In genomic region chr17:33941381-33941780, GRCm38 (mm10) we compare ENCODE assay signal across 8 mouse cellular contexts. TPM values are rescaled to one million over a fixed set of nuclear protein-coding genes. Genes with fewer than 3 reads are reported as not detected.
DNase-seq lines count a peak whose midpoint lies in the region; ATAC-seq and TF ChIP-seq lines count a peak whose summit lies in the region.

No protein-coding gene starts in this region.

- peak overlapping the region; percentile 81 for H3K9ac ChIP-seq in forebrain, embryonic 12.5 days
- peak overlapping the region; percentile 73 for H3K9ac ChIP-seq in limb, embryonic 11.5 days (ENCODE audit: low read length)

- no peaks in the 10 kb centered on the region for H3K9me3 ChIP-seq in megakaryocyte, embryonic 14.5 days
- no peaks in the 10 kb centered on the region for H3K9me3 ChIP-seq in forebrain, embryonic 12.5 days
- H3K9me3 ChIP-seq in limb, embryonic 11.5 days (ENCODE audit: control insufficient read depth, low read length): no peaks in the 10 kb centered on the region

- peak overlapping the region; percentile 99 for H3K4me2 ChIP-seq in forebrain, embryonic 12.5 days
- peak overlapping the region; percentile 96 for H3K4me2 ChIP-seq in limb, embryonic 11.5 days (ENCODE audit: low read depth, severe bottlenecking)

- peak overlapping the region; percentile 98 for H3K4me3 ChIP-seq in megakaryocyte, embryonic 14.5 days (replicated peaks)
- peak overlapping the region; percentile 87 for H3K4me3 ChIP-seq in forebrain, embryonic 12.5 days (replicated peaks)
- H3K4me3 ChIP-seq in limb, embryonic 11.5 days (ENCODE audit: low read depth, low read length): peak overlapping the region; percentile 93
- peak overlapping the region; percentile 77 for H3K4me3 ChIP-seq in olfactory bulb, adult 2 months (ENCODE audit: insufficient read depth, low read depth, low read length)

- H3K36me3 ChIP-seq in megakaryocyte, embryonic 14.5 days (replicated peaks; ENCODE audit: low read length): peaks cover 66% of the 10 kb centered on the region
- peaks cover 51% of the 10 kb centered on the region for H3K36me3 ChIP-seq in forebrain, embryonic 12.5 days (replicated peaks)
- peaks cover 19% of the 10 kb centered on the region for H3K36me3 ChIP-seq in limb, embryonic 11.5 days (ENCODE audit: control insufficient read depth, insufficient read depth, low read length)

- no peak for TF ChIP-seq POLR2A in olfactory bulb, adult 2 months (IDR thresholded peaks at IDR 0.05; ENCODE audit: insufficient read depth, low read depth, low read length)

- no peak overlapping the region for H3K27ac ChIP-seq in forebrain, embryonic 12.5 days
- no peak overlapping the region for H3K27ac ChIP-seq in limb, embryonic 11.5 days (replicated peaks; ENCODE audit: low read depth, low read length)
- no peak overlapping the region for H3K27ac ChIP-seq in olfactory bulb, adult 2 months (ENCODE audit: insufficient read depth, low read depth, low read length)

- 67% methylated on average over 19 of the region's 19 CpGs for WGBS in forebrain, embryonic 12.5 days
- 61% methylated on average over 19 of the region's 19 CpGs for WGBS in limb, embryonic 11.5 days
- WGBS in olfactory bulb, adult 2 months: 59% methylated on average over 19 of the region's 19 CpGs

- no peak for ATAC-seq in megakaryocyte, adult 5-6 weeks (ENCODE audit: poor library complexity, severe bottlenecking)
- ATAC-seq in forebrain, embryonic 12.5 days (ENCODE audit: low FRiP score): no peak
- no peak for ATAC-seq in limb, embryonic 11.5 days (ENCODE audit: insufficient number of reproducible peaks, low FRiP score, low TSS enrichment, low read depth)

- peaks cover 34% of the 10 kb centered on the region for H3K4me1 ChIP-seq in megakaryocyte, embryonic 14.5 days
- peaks cover 23% of the 10 kb centered on the region for H3K4me1 ChIP-seq in forebrain, embryonic 12.5 days
- peaks cover 11% of the 10 kb centered on the region for H3K4me1 ChIP-seq in limb, embryonic 11.5 days (ENCODE audit: control insufficient read depth, insufficient read depth, low read length)
- H3K4me1 ChIP-seq in olfactory bulb, adult 2 months (ENCODE audit: control insufficient read depth, insufficient read depth, low read length): peaks cover 20% of the 10 kb centered on the region

- H3K27me3 ChIP-seq in megakaryocyte, embryonic 14.5 days (replicated peaks): no peaks in the 10 kb centered on the region
- H3K27me3 ChIP-seq in forebrain, embryonic 12.5 days: no peaks in the 10 kb centered on the region
- no peaks in the 10 kb centered on the region for H3K27me3 ChIP-seq in limb, embryonic 11.5 days (ENCODE audit: control insufficient read depth, insufficient read depth, low read length)

- TF ChIP-seq CTCF in olfactory bulb, adult 2 months (IDR thresholded peaks at IDR 0.05; ENCODE audit: insufficient read depth, low read depth, low read length): no peak

- no peak for DNase-seq in limb, embryonic 11.5 days (ENCODE audit: low spot score)
- no peak for DNase-seq in gastrocnemius, postnatal 25 days
- DNase-seq in cerebellum, adult 8-10 months: no peak
- no peak for DNase-seq in B cell, adult 2 months

RNA-seq across cellular contexts. Expression of gene Wdr46, which starts 0.9 kb away (rescaled TPM):
- polyA plus RNA-seq in megakaryocyte, embryonic 14.5 days (2012; ENCODE audit: insufficient read depth, low replicate concordance): 58.7 and 64.2 TPM in 2 replicates
- 12.2 and 12.4 TPM in 2 replicates for total RNA-seq in megakaryocyte, adult 5-6 weeks (2015)
- 21.6 and 23.7 TPM in 2 replicates for total RNA-seq in megakaryocyte, adult 5-6 weeks (2017)
- 40.1 and 41.9 TPM in 2 replicates for polyA plus RNA-seq in forebrain, embryonic 12.5 days (2016; fragmentation: Nextera tagmentation; extraction: Ambion mirVana)
- polyA plus RNA-seq in limb, embryonic 11.5 days (2014; fragmentation: Nextera tagmentation; extraction: Ambion mirVana): 37.4 and 45.6 TPM in 2 replicates
- polyA plus RNA-seq in olfactory bulb, adult 2 months (2012; ENCODE audit: insufficient read depth, insufficient read length, low replicate concordance, missing spikeins): not detected in 2 replicates
- total RNA-seq in gastrocnemius, postnatal 25 days (2021): 10 to 100 TPM in 1 of 2 experiments, 1 to 10 TPM in 1; 9.7 to 11.6 TPM

RNA-seq across cellular contexts. Expression of gene Pfdn6, which starts 1.2 kb away (rescaled TPM):
- polyA plus RNA-seq in megakaryocyte, embryonic 14.5 days (2012; ENCODE audit: insufficient read depth, low replicate concordance): 39.4 and 269 TPM in 2 replicates
- total RNA-seq in megakaryocyte, adult 5-6 weeks (2015): 84.1 and 88.3 TPM in 2 replicates
- total RNA-seq in megakaryocyte, adult 5-6 weeks (2017): 148 and 161 TPM in 2 replicates
- 198 and 201 TPM in 2 replicates for polyA plus RNA-seq in forebrain, embryonic 12.5 days (2016; fragmentation: Nextera tagmentation; extraction: Ambion mirVana)
- 208 and 212 TPM in 2 replicates for polyA plus RNA-seq in limb, embryonic 11.5 days (2014; fragmentation: Nextera tagmentation; extraction: Ambion mirVana)
- polyA plus RNA-seq in olfactory bulb, adult 2 months (2012; ENCODE audit: insufficient read depth, insufficient read length, low replicate concordance, missing spikeins): not detected in 2 replicates
- total RNA-seq in gastrocnemius, postnatal 25 days (2021): 10 to 100 TPM; 52.3 to 55.8 TPM

RNA-seq across cellular contexts. Expression of gene B3galt4, which starts 9.9 kb away (rescaled TPM):
- polyA plus RNA-seq in megakaryocyte, embryonic 14.5 days (2012; ENCODE audit: insufficient read depth, low replicate concordance): 15.5 and 19.7 TPM in 2 replicates
- total RNA-seq in megakaryocyte, adult 5-6 weeks (2015): 3.5 and 4.0 TPM in 2 replicates
- 4.9 and 5.7 TPM in 2 replicates for total RNA-seq in megakaryocyte, adult 5-6 weeks (2017)
- 5.0 and 7.1 TPM in 2 replicates for polyA plus RNA-seq in forebrain, embryonic 12.5 days (2016; fragmentation: Nextera tagmentation; extraction: Ambion mirVana)
- 2.6 and 3.0 TPM in 2 replicates for polyA plus RNA-seq in limb, embryonic 11.5 days (2014; fragmentation: Nextera tagmentation; extraction: Ambion mirVana)
- not detected in 2 replicates for polyA plus RNA-seq in olfactory bulb, adult 2 months (2012; ENCODE audit: insufficient read depth, insufficient read length, low replicate concordance, missing spikeins)
- 1 to 10 TPM; 1.8 to 1.9 TPM for total RNA-seq in gastrocnemius, postnatal 25 days (2021)

RNA-seq across cellular contexts. Expression of gene Rgl2, which starts 12.0 kb away (rescaled TPM):
- polyA plus RNA-seq in megakaryocyte, embryonic 14.5 days (2012; ENCODE audit: insufficient read depth, low replicate concordance): 90.4 and 221 TPM in 2 replicates
- total RNA-seq in megakaryocyte, adult 5-6 weeks (2015): 33.6 and 38.2 TPM in 2 replicates
- total RNA-seq in megakaryocyte, adult 5-6 weeks (2017): 51.8 and 58.3 TPM in 2 replicates
- polyA plus RNA-seq in forebrain, embryonic 12.5 days (2016; fragmentation: Nextera tagmentation; extraction: Ambion mirVana): 53.7 and 55.9 TPM in 2 replicates
- 37.3 and 38.7 TPM in 2 replicates for polyA plus RNA-seq in limb, embryonic 11.5 days (2014; fragmentation: Nextera tagmentation; extraction: Ambion mirVana)
- polyA plus RNA-seq in olfactory bulb, adult 2 months (2012; ENCODE audit: insufficient read depth, insufficient read length, low replicate concordance, missing spikeins): 671 TPM in 1 of 2 replicates, not detected in the other
- 10 to 100 TPM; 27.3 to 28.5 TPM for total RNA-seq in gastrocnemius, postnatal 25 days (2021)

RNA-seq across cellular contexts. Expression of gene Vps52, which starts 14.2 kb away (rescaled TPM):
- 75.8 and 138 TPM in 2 replicates for polyA plus RNA-seq in megakaryocyte, embryonic 14.5 days (2012; ENCODE audit: insufficient read depth, low replicate concordance)
- total RNA-seq in megakaryocyte, adult 5-6 weeks (2015): 15.7 and 17.7 TPM in 2 replicates
- total RNA-seq in megakaryocyte, adult 5-6 weeks (2017): 11.6 and 22.8 TPM in 2 replicates
- polyA plus RNA-seq in forebrain, embryonic 12.5 days (2016; fragmentation: Nextera tagmentation; extraction: Ambion mirVana): 58.4 and 63.5 TPM in 2 replicates
- polyA plus RNA-seq in limb, embryonic 11.5 days (2014; fragmentation: Nextera tagmentation; extraction: Ambion mirVana): 35.6 and 37.1 TPM in 2 replicates
- not detected in 2 replicates for polyA plus RNA-seq in olfactory bulb, adult 2 months (2012; ENCODE audit: insufficient read depth, insufficient read length, low replicate concordance, missing spikeins)
- total RNA-seq in gastrocnemius, postnatal 25 days (2021): 10 to 100 TPM; 27.2 to 28.8 TPM
